In genomic region chr5:111555981-111556380, GRCm38 (mm10) we compare ENCODE assay signal across 10 mouse cellular contexts.
A peak's percentile ranks its signal among the peaks of the same experiment; 100 is the strongest.
DNase-seq lines count a peak whose midpoint lies in the region; ATAC-seq lines count a peak whose summit lies in the region.
"Had no signal": no experiment of that assay in that cellular context is flagged by ENCODE, and none has a peak within 500 bp of the region (broad histone marks: within the 10 kb centered on the region; RNA-seq: fewer than 3 reads in every experiment).

No protein-coding gene starts in this region.

- peak overlapping the region; percentile 81 for H3K27ac ChIP-seq in hindbrain, embryonic 11.5 days (ENCODE audit: low read depth, low read length)
- no peak overlapping the region; the same call in 1 of the 2 replicates for H3K27ac ChIP-seq in hindbrain, embryonic 16.5 days (ENCODE audit: low read depth, low read length)
- peak overlapping the region; percentile 94 for H3K27ac ChIP-seq in forebrain, embryonic 12.5 days
- H3K27ac ChIP-seq in kidney, embryonic 15.5 days, result peak overlapping the region; percentile 75

- H3K4me2 ChIP-seq in hindbrain, embryonic 11.5 days (replicated peaks; ENCODE audit: low read depth, low read length), result no peak overlapping the region
- H3K4me2 ChIP-seq in hindbrain, embryonic 16.5 days (ENCODE audit: low read length), result no peak overlapping the region
- no peak overlapping the region for H3K4me2 ChIP-seq in forebrain, embryonic 12.5 days
- H3K4me2 ChIP-seq in kidney, embryonic 15.5 days, result no peak overlapping the region

- no peak for ATAC-seq in hindbrain, embryonic 11.5 days (ENCODE audit: low FRiP score)
- ATAC-seq in hindbrain, embryonic 16.5 days, result no peak
- no peak for ATAC-seq in forebrain, embryonic 12.5 days (ENCODE audit: low FRiP score)
- peak; percentile 61 for ATAC-seq in kidney, embryonic 15.5 days (replicated peaks; ENCODE audit: low FRiP score)
- ATAC-seq in activated CD4-positive, CD25-positive, alpha-beta regulatory T cell, adult 4 months, result no peak

- H3K27me3 ChIP-seq in hindbrain, embryonic 11.5 days (ENCODE audit: control insufficient read depth, insufficient read depth, low read length), result no peaks in the 10 kb centered on the region
- no peaks in the 10 kb centered on the region for H3K27me3 ChIP-seq in hindbrain, embryonic 16.5 days (replicated peaks; ENCODE audit: control insufficient read depth, insufficient read depth, low read length)
- H3K27me3 ChIP-seq in forebrain, embryonic 12.5 days, result no peaks in the 10 kb centered on the region
- H3K27me3 ChIP-seq in kidney, embryonic 15.5 days, result peaks cover 56% of the 10 kb centered on the region
- H3K27me3 ChIP-seq: CH12.LX had no signal

- no peak for DNase-seq in hindbrain, embryonic 11.5 days (ENCODE audit: low spot score)
- DNase-seq in lung, postnatal 4 days, result peak; percentile 46 to 61
- DNase-seq in cerebellum, postnatal 14 days, result no peak
- no peak for DNase-seq in adrenal gland, postnatal 25 days
- DNase-seq: adrenal gland, adult 2 months had no signal

- WGBS in hindbrain, embryonic 11.5 days, result 53% methylated on average over 7 of the region's 7 CpGs
- WGBS in hindbrain, embryonic 16.5 days, result 40% methylated on average over 7 of the region's 7 CpGs
- 57% methylated on average over 7 of the region's 7 CpGs for WGBS in forebrain, embryonic 12.5 days
- WGBS in kidney, embryonic 15.5 days, result 21% methylated on average over 7 of the region's 7 CpGs

- H3K9me3 ChIP-seq in hindbrain, embryonic 11.5 days (ENCODE audit: control insufficient read depth, low read length), result no peaks in the 10 kb centered on the region
- H3K9me3 ChIP-seq in hindbrain, embryonic 16.5 days (ENCODE audit: control insufficient read depth, low read length), result no peaks in the 10 kb centered on the region
- no peaks in the 10 kb centered on the region; the same call in 1 of the 2 replicates for H3K9me3 ChIP-seq in forebrain, embryonic 12.5 days
- H3K9me3 ChIP-seq in kidney, embryonic 15.5 days (replicated peaks), result no peaks in the 10 kb centered on the region

- no peak overlapping the region for H3K9ac ChIP-seq in hindbrain, embryonic 11.5 days (ENCODE audit: low read depth, low read length)
- no peak overlapping the region; the same call in 1 of the 2 replicates for H3K9ac ChIP-seq in hindbrain, embryonic 16.5 days (ENCODE audit: low read depth, low read length)
- H3K9ac ChIP-seq in forebrain, embryonic 12.5 days, result no peak overlapping the region
- no peak overlapping the region for H3K9ac ChIP-seq in kidney, embryonic 15.5 days

- no peaks in the 10 kb centered on the region for H3K36me3 ChIP-seq in hindbrain, embryonic 11.5 days (ENCODE audit: control insufficient read depth, insufficient read depth, low read length)
- no peaks in the 10 kb centered on the region for H3K36me3 ChIP-seq in hindbrain, embryonic 16.5 days (ENCODE audit: control insufficient read depth, insufficient read depth, low read length)
- no peaks in the 10 kb centered on the region for H3K36me3 ChIP-seq in forebrain, embryonic 12.5 days (replicated peaks)
- no peaks in the 10 kb centered on the region for H3K36me3 ChIP-seq in kidney, embryonic 15.5 days

- no peak overlapping the region for H3K4me3 ChIP-seq in hindbrain, embryonic 11.5 days (ENCODE audit: low read depth, low read length)
- H3K4me3 ChIP-seq in hindbrain, embryonic 16.5 days (ENCODE audit: low read length), result no peak overlapping the region
- no peak overlapping the region for H3K4me3 ChIP-seq in forebrain, embryonic 12.5 days (replicated peaks)
- H3K4me3 ChIP-seq in kidney, embryonic 15.5 days (replicated peaks), result no peak overlapping the region

- H3K4me1 ChIP-seq in hindbrain, embryonic 11.5 days (replicated peaks; ENCODE audit: control insufficient read depth, insufficient read depth, low read length), result peaks cover 14% of the 10 kb centered on the region
- peaks cover 18% of the 10 kb centered on the region for H3K4me1 ChIP-seq in hindbrain, embryonic 16.5 days (ENCODE audit: control insufficient read depth, insufficient read depth, low read depth, low read length)
- H3K4me1 ChIP-seq in forebrain, embryonic 12.5 days, result peaks cover 51% of the 10 kb centered on the region
- H3K4me1 ChIP-seq in kidney, embryonic 15.5 days, result peaks cover 33% of the 10 kb centered on the region

Comparison
In these comparisons a context has a peak if more than half of its experiments do, and no peak if none do; other contexts are left out.
1. DNase-seq: peak in lung, postnatal 4 days (2 of 2); none in hindbrain, embryonic 11.5 days (single experiment), cerebellum, postnatal 14 days (0 of 2) and adrenal gland, postnatal 25 days (single experiment).